Mouse (Mus musculus): ENCODE data around the gene Brinp3. TPM values are rescaled to one million over a fixed set of nuclear protein-coding genes. Genes with fewer than 3 reads are reported as not detected.

Brinp3 gene
- polyA plus RNA-seq, 1 experiment, result not detected

- TF ChIP-seq GATA1 (IDR thresholded peaks at IDR 0.05; ENCODE audit: low read length), result no peak
Observed at GRCm38 (mm10) chr1:146700724-146701123, 206.2 kb downstream of the Brinp3 start.

GRCm38 (mm10) chr1:146719556-146719955 lies 225.0 kb downstream of the Brinp3 start:
- TF ChIP-seq GATA1 (IDR thresholded peaks at IDR 0.05; ENCODE audit: low read length), result no peak

GRCm38 (mm10) chr1:146751066-146751465 lies 256.5 kb downstream of the Brinp3 start:
- no peak for TF ChIP-seq GATA1 (IDR thresholded peaks at IDR 0.05; ENCODE audit: low read length)

GRCm38 (mm10) chr1:146783259-146783658 lies 288.7 kb downstream of the Brinp3 start:
- no peak for TF ChIP-seq GATA1 (IDR thresholded peaks at IDR 0.05; ENCODE audit: low read length)

- TF ChIP-seq GATA1 (IDR thresholded peaks at IDR 0.05; ENCODE audit: low read length), result no peak
Observed at GRCm38 (mm10) chr1:146787236-146787635, 292.7 kb downstream of the Brinp3 start.

GRCm38 (mm10) chr1:146792826-146793225 lies 298.3 kb downstream of the Brinp3 start:
- no peak for TF ChIP-seq GATA1 (IDR thresholded peaks at IDR 0.05; ENCODE audit: low read length)

GRCm38 (mm10) chr1:146799986-146800553 lies 305.5 kb downstream of the Brinp3 start:
- no peak for TF ChIP-seq GATA1 (IDR thresholded peaks at IDR 0.05; ENCODE audit: low read length)

- TF ChIP-seq GATA1 (IDR thresholded peaks at IDR 0.05; ENCODE audit: low read length), result no peak
Observed at GRCm38 (mm10) chr1:146801821-146802220, 307.3 kb downstream of the Brinp3 start.

- TF ChIP-seq GATA1 (IDR thresholded peaks at IDR 0.05; ENCODE audit: low read length), result no peak
Observed at GRCm38 (mm10) chr1:146807765-146808164, 313.2 kb downstream of the Brinp3 start.

GRCm38 (mm10) chr1:146833888-146834287 lies 339.3 kb downstream of the Brinp3 start:
- no peak for TF ChIP-seq GATA1 (IDR thresholded peaks at IDR 0.05; ENCODE audit: low read length)

GRCm38 (mm10) chr1:146844087-146844486 lies 349.5 kb downstream of the Brinp3 start:
- no peak for TF ChIP-seq GATA1 (IDR thresholded peaks at IDR 0.05; ENCODE audit: low read length)

GRCm38 (mm10) chr1:146848892-146849291 lies 354.3 kb downstream of the Brinp3 start:
- TF ChIP-seq GATA1 (IDR thresholded peaks at IDR 0.05; ENCODE audit: low read length), result no peak

- no peak for TF ChIP-seq GATA1 (IDR thresholded peaks at IDR 0.05; ENCODE audit: low read length)
Observed at GRCm38 (mm10) chr1:146850147-146850546, 355.6 kb downstream of the Brinp3 start.

- TF ChIP-seq GATA1 (IDR thresholded peaks at IDR 0.05; ENCODE audit: low read length), result no peak
Observed at GRCm38 (mm10) chr1:146898636-146899035, 404.1 kb downstream of the Brinp3 start.

GRCm38 (mm10) chr1:146901691-146902090 lies 407.1 kb downstream of the Brinp3 start:
- TF ChIP-seq GATA1 (IDR thresholded peaks at IDR 0.05; ENCODE audit: low read length), result no peak

GRCm38 (mm10) chr1:146939463-146940389 lies 445.2 kb downstream of the Brinp3 start:
- no peak for TF ChIP-seq GATA1 (IDR thresholded peaks at IDR 0.05; ENCODE audit: low read length)
